Mouse (Mus musculus) cerebellum, adult 2 months (tissue): ENCODE results near the gene Lgals2. TPM values are rescaled to one million over a fixed set of nuclear protein-coding genes. Genes with fewer than 3 reads are reported as not detected.

Source experiments
- DNase-seq, 2 experiments: peaks; one replicate each; pipeline ENCODE4 v3.0.0; 2021
- H3K27ac ChIP-seq: fragments of 200-500 bp; 2 replicates; pipeline ENCODE4 v1.5.1; 2012; ENCODE audit warnings: low read length, control low read depth, inconsistent platforms; ENCODE audit not compliant: insufficient read depth
- H3K27me3 ChIP-seq: fragments of 200-500 bp; 2 replicates; pipeline ENCODE4 v1.6.1; 2012; ENCODE audit warnings: inconsistent platforms, mild to moderate bottlenecking, low read length, moderate library complexity; ENCODE audit not compliant: control insufficient read depth, insufficient read depth
- H3K4me1 ChIP-seq: fragments of 200-500 bp; 2 replicates; pipeline ENCODE4 v1.6.1; 2011; ENCODE audit warnings: low read length; ENCODE audit not compliant: control insufficient read depth, insufficient read depth
- H3K4me3 ChIP-seq: fragments of 200-500 bp; replicated peaks from 2 replicates; pipeline ENCODE3; 2011; ENCODE audit warnings: mild to moderate bottlenecking, low read depth, low read length, control low read depth; ENCODE audit not compliant: insufficient read depth
- CTCF ChIP-seq: fragments of 200-500 bp; IDR thresholded peaks from 2 replicates; pipeline ENCODE4 v1.5.1; 2011; ENCODE audit warnings: low read depth, mild to moderate bottlenecking, control low read depth, low read length, moderate library complexity, borderline replicate concordance; ENCODE audit not compliant: insufficient read depth
- POLR2A ChIP-seq: fragments of 200-500 bp; IDR thresholded peaks from 2 replicates; pipeline ENCODE4 v1.6.1; 2011; ENCODE audit warnings: low read length, control low read depth, borderline replicate concordance; ENCODE audit not compliant: insufficient read depth
- WGBS: fragments of 180-500 bp; shearing (Covaris S2); methylation state at CpG from one replicate; pipeline ENCODE4 v1.1.7; 2018; 5-methylcytosine and 5-hydroxymethylcytosine counted together
- polyA plus RNA-seq: library from polyadenylated mRNA; depleted of rRNA; stranded (reverse); fragments of >200 nt; gene quantifications from 2 replicates; pipeline ENCODE4 v1.2.3, GENCODE M21; 2012

Lgals2 gene
- polyA plus RNA-seq, 1 experiment: 0.87 TPM

DNA sequence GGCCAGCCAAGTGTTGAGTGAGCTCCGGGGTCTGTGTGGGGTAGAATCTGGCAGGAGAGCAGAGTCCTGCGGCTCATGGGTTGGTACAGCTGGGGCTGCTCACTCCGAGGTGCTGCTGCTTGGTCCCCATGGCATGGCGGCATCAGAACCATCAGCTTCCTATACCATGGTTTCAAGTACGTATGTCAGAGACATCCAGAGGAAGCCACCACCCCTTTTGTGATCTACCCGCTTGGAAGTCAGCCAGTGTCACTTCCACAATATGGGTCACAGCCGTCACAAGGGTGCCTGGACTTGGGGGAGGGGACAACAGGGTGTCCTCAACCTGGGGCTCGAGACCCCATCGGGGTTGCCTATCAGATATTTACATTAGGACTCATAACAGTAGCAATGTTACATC, 45.2 kb downstream of the Lgals2 start:
- H3K27me3 ChIP-seq: no peaks in the 10 kb centered on the region
- TF ChIP-seq POLR2A (no peak), CTCF (no peak)
- no peak for DNase-seq
- 47% methylated on average over 9 of the region's 9 CpGs for WGBS
- H3K4me1 ChIP-seq: peaks cover 6% of the 10 kb centered on the region
- H3K4me3 ChIP-seq: no peak overlapping the region
- no peak overlapping the region for H3K27ac ChIP-seq

DNA sequence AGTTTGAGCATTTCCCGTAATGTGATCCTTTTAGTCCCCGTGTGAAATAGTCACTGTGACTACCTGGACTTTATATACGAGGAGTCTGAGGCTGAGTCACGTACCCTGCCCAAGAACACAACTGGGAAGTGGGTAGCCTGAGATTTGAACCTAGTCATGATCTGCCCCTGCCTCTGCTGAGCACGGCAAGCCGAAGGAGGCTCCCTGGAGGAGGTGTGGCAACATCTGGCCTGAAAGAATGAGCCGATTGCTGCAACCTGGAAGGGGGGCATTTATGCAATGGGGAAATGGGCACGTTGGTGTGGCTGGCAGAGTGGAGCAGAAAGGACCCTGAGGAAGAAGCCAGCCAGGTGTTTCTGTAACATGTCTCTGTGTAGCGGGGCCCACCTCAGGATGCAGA, 45.6 kb downstream of the Lgals2 start:
- no peak for DNase-seq
- H3K4me3 ChIP-seq: no peak overlapping the region
- H3K27me3 ChIP-seq: no peaks in the 10 kb centered on the region
- 62% methylated on average over 9 of the region's 9 CpGs for WGBS
- TF ChIP-seq CTCF (no peak), POLR2A (no peak)
- no peak overlapping the region for H3K27ac ChIP-seq
- peaks cover 6% of the 10 kb centered on the region for H3K4me1 ChIP-seq

DNA sequence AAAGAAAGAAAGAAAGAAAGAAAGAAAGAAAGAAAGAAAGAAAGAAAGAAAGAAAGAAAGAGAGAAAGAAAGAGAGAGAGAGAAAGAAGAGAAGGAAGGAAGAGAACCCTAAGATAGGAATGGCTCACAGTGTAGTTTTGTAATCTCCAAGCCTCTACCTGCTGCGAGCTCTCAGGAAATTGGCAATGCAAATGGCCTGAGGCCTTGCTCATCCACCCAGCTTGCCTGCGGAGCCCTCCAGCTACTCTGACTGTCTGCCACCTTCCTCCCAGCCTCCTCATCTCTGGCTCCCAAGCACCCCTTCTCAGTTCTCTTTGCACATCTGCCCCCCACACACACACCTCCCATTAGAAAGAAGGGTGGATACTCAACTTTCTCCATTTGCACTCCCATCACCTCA, 46.3 kb downstream of the Lgals2 start:
- H3K27ac ChIP-seq: no peak overlapping the region
- DNase-seq: no peak

DNA sequence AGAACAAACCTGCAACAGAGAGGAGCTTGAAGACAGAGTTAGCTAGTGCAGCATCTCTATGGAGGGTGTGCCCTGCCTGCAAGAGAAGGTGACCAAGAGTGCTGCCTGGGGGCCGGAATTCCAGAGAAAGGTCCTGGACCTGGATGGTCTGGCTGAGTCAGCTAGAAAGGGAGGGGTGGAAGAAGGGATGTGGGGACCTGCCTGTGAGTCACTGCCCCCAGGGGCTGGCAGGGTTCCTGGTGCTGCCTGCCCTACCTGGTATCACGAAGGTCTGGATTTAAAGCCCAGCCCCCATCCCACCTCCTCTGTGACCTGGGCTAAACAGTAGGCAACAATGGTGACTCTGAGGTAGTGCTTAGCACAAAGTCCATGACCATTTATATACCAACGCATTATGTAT, 48.2 kb downstream of the Lgals2 start:
- Histone ChIP-seq H3K27ac (no peak overlapping the region), H3K27me3 (no peaks in the 10 kb centered on the region; the same call in 1 of the 2 replicates), H3K4me1 (peaks cover 6% of the 10 kb centered on the region), H3K4me3 (no peak overlapping the region)
- DNase-seq: peak in 1 of 2 experiments; percentile 56
- 64% methylated on average over 3 of the region's 3 CpGs for WGBS
- TF ChIP-seq CTCF (no peak), POLR2A (no peak)

More for the DNA sequence above, 46.3 kb downstream of the Lgals2 start:
- no peak overlapping the region for H3K4me3 ChIP-seq
- H3K27me3 ChIP-seq: no peaks in the 10 kb centered on the region
- peaks cover 6% of the 10 kb centered on the region for H3K4me1 ChIP-seq
- 92% methylated on average over 2 of the region's 2 CpGs for WGBS
- no peak for TF ChIP-seq CTCF
- TF ChIP-seq POLR2A: no peak

DNA sequence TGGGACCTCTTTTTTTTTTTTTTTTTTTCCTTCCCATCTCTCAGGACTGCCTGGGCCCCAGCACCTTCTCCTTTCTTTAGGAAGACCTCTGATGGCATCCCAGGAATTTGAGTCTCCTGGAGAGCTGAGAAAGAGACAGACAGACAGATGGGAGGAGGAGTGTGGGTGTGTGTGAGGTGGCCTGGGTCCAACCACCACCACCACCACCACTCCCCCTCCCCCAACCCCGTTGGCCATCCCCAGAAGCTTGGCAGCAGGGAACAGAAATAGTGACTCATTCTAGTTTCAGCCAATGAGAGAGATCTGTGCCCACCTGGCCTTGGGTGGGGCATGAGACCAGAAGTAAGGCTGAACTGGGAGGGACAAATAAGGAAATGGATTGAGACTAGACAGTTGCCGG, 48.7 kb downstream of the Lgals2 start:
- Histone ChIP-seq H3K27me3 (no peaks in the 10 kb centered on the region; the same call in 1 of the 2 replicates), H3K4me1 (peaks cover 6% of the 10 kb centered on the region), H3K27ac (no peak overlapping the region), H3K4me3 (no peak overlapping the region)
- TF ChIP-seq POLR2A (no peak), CTCF (no peak)
- WGBS: 20% methylated on average over 2 of the region's 2 CpGs
- no peak for DNase-seq

DNA sequence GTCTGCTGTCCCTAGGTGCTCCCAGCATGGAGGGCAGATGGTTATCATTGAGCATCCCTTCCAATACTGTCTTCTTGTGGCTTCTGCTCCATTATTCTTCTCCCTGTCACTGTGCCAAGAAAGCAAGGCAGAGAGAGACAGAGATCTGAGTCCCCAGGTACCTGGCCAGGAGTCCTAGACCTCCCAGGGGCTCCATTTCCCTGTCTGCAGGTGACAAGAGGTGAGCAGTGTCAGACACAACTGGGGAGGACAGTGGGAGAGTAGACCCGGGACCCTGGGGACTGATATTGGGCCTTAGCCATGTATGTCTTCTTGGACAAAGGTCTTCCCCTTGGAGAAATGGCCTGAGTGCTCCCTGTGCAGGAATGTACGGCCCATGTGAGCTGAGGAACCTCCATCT, 50.0 kb downstream of the Lgals2 start:
- TF ChIP-seq POLR2A: no peak
- TF ChIP-seq CTCF: no peak
- 71% methylated on average over 2 of the region's 2 CpGs for WGBS

DNA sequence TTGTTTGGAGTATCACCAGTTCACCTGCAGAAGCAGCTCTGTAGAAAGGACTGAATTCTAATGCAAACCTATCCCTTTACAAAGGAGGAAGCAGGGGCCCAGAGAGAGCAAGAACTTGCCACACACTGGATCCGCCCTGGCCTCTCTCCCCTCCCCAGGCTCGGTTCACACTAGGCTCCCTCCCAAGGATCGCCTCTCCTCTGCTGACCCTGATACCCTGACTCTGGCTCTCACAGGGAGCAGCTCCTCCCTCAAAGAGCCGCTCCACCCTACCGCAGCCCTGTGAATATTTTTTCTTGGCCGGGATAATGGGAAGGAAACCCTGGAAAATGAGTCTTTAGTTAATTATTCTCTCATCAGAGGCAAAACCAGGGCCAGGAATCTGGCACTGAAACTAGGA, 51.0 kb downstream of the Lgals2 start:
- H3K4me3 ChIP-seq: no peak overlapping the region
- H3K4me1 ChIP-seq: peaks cover 6% of the 10 kb centered on the region
- WGBS: 67% methylated on average over 6 of the region's 6 CpGs
- no peak for TF ChIP-seq POLR2A
- TF ChIP-seq CTCF: no peak
- no peaks in the 10 kb centered on the region; the same call in 1 of the 2 replicates for H3K27me3 ChIP-seq
- no peak for DNase-seq
- no peak overlapping the region for H3K27ac ChIP-seq

More for the DNA sequence above, 50.0 kb downstream of the Lgals2 start:
- Histone ChIP-seq H3K27me3 (no peaks in the 10 kb centered on the region; the same call in 1 of the 2 replicates), H3K27ac (no peak overlapping the region), H3K4me1 (peaks cover 6% of the 10 kb centered on the region), H3K4me3 (no peak overlapping the region)
- no peak for DNase-seq

DNA sequence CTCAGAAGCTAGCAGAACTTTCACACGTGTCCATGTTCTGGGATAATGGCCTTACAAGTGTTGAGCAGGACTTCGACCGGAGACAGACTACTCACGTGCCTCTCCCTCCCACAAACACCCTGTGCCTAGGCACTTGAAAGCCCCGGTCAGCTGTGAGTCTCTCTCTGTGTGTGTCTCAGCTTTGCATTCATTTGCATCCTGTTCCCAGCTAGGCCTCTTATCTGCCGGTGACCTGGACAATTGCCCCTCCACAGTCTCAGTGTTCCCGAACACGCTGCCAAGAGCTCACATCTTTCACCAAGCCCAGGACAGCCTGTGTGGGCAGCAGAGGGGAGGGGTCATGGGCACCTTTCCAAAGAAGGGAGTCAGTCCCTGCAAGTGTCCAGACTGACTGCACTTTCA, 51.8 kb downstream of the Lgals2 start:
- Histone ChIP-seq H3K4me3 (no peak overlapping the region), H3K27me3 (no peaks in the 10 kb centered on the region; the same call in 1 of the 2 replicates), H3K27ac (no peak overlapping the region), H3K4me1 (peaks cover 6% of the 10 kb centered on the region)
- no peak for DNase-seq
- no peak for TF ChIP-seq CTCF
- TF ChIP-seq POLR2A: no peak
- WGBS: 49% methylated on average over 8 of the region's 8 CpGs
